Mouse (Mus musculus) naive thymus-derived CD4-positive, alpha-beta T cell, adult 2 months (primary cell): ENCODE measurements around the gene Fen1.
"Not testable (repeated sequence)": the region's sequence is repeated elsewhere in the genome, so short reads cannot be mapped to it uniquely, and the experiment has no call there.

Experiments
- DNase-seq: peaks from one replicate; pipeline ENCODE4 v3.0.0-alpha.2; 2011; ENCODE audit warnings: low read depth

Fen1 gene

GRCm38 (mm10) chr19:10181225-10181624, 22.7 kb downstream of the Fen1 start:
- no peak for DNase-seq

GRCm38 (mm10) chr19:10176941-10177372, 27.0 kb downstream of the Fen1 start:
- DNase-seq: no peak

- DNase-seq: no peak
These were observed 27.5 kb downstream of the Fen1 start for GRCm38 (mm10) chr19:10176477-10176876.

- DNase-seq: no peak
These were observed 29.0 kb downstream of the Fen1 start for GRCm38 (mm10) chr19:10174956-10175355.

- no peak for DNase-seq
These were observed 30.0 kb downstream of the Fen1 start for GRCm38 (mm10) chr19:10173844-10174539.

- no peak for DNase-seq
These were observed 30.8 kb downstream of the Fen1 start for GRCm38 (mm10) chr19:10173116-10173718.

- no peak for DNase-seq
These were observed 32.1 kb downstream of the Fen1 start for GRCm38 (mm10) chr19:10171846-10172245.

GRCm38 (mm10) chr19:10171359-10171758, 32.6 kb downstream of the Fen1 start:
- no peak for DNase-seq

GRCm38 (mm10) chr19:10170466-10170865, 33.5 kb downstream of the Fen1 start:
- no peak for DNase-seq

- DNase-seq: not testable (repeated sequence)
These were observed 34.2 kb downstream of the Fen1 start for GRCm38 (mm10) chr19:10169692-10170330.

GRCm38 (mm10) chr19:10169179-10169578, 34.8 kb downstream of the Fen1 start:
- DNase-seq: no peak

GRCm38 (mm10) chr19:10168441-10168840, 35.5 kb downstream of the Fen1 start:
- no peak for DNase-seq

GRCm38 (mm10) chr19:10167951-10168350, 36.0 kb downstream of the Fen1 start:
- no peak for DNase-seq

- no peak for DNase-seq
These were observed 36.9 kb downstream of the Fen1 start for GRCm38 (mm10) chr19:10167112-10167511.

GRCm38 (mm10) chr19:10165928-10166327, 38.0 kb downstream of the Fen1 start:
- DNase-seq: not testable (repeated sequence)

- no peak for DNase-seq
These were observed 40.1 kb downstream of the Fen1 start for GRCm38 (mm10) chr19:10163896-10164295.

GRCm38 (mm10) chr19:10157725-10158124, 46.2 kb downstream of the Fen1 start:
- DNase-seq: no peak

- no peak for DNase-seq
These were observed 54.8 kb downstream of the Fen1 start for GRCm38 (mm10) chr19:10149189-10149588.
